Comparison of ENCODE assay signal across 9 mouse cellular contexts in the genomic region with DNA sequence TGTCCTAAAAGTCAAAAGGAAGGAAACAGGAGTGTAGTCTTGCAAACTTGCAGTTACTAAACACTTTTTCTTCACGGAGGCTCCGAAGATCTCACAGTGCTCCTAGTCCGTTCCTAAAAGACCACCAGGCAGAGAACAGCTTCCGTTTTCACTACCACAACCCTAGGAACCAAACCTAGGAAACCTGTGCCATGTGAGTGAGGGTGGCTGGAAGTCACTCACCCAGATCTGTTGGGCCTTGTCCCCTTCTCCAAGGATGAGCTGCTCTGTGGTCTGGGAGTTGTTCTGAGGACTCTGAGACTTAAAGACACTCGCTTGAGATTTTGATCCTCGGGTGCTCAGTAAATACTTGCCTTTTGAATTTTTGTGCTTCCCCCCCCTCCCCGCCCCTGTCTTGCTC. TPM values are rescaled to one million over a fixed set of nuclear protein-coding genes. Genes with fewer than 3 reads are reported as not detected.
DNase-seq lines count a peak whose midpoint lies in the region; ATAC-seq and TF ChIP-seq lines count a peak whose summit lies in the region.
"Had no signal": no experiment of that assay in that cellular context is flagged by ENCODE, and none has a peak within 500 bp of the region (broad histone marks: within the 10 kb centered on the region; RNA-seq: fewer than 3 reads in every experiment).

No protein-coding gene starts in this region.

- no peaks in the 10 kb centered on the region for H3K36me3 ChIP-seq in kidney, adult 2 months (ENCODE audit: control insufficient read depth, insufficient read depth, low read length)
- no peaks in the 10 kb centered on the region for H3K36me3 ChIP-seq in embryonic facial prominence, embryonic 10.5 days (replicated peaks)
- H3K36me3 ChIP-seq in hindbrain, embryonic 14.5 days (replicated peaks; ENCODE audit: control insufficient read depth, insufficient read depth) = no peaks in the 10 kb centered on the region
- no peaks in the 10 kb centered on the region for H3K36me3 ChIP-seq in midbrain, embryonic 10.5 days

- no peak overlapping the region for H3K27ac ChIP-seq in kidney, adult 2 months (ENCODE audit: insufficient read depth, low read depth, low read length)
- H3K27ac ChIP-seq in embryonic facial prominence, embryonic 10.5 days (replicated peaks) = no peak overlapping the region
- H3K27ac ChIP-seq in hindbrain, embryonic 14.5 days = no peak overlapping the region
- no peak overlapping the region for H3K27ac ChIP-seq in midbrain, embryonic 10.5 days (replicated peaks)

- no peaks in the 10 kb centered on the region for H3K4me1 ChIP-seq in kidney, adult 2 months (ENCODE audit: control insufficient read depth, insufficient read depth, low read length)
- peaks cover 16% of the 10 kb centered on the region for H3K4me1 ChIP-seq in embryonic facial prominence, embryonic 10.5 days
- H3K4me1 ChIP-seq in hindbrain, embryonic 14.5 days (replicated peaks; ENCODE audit: control insufficient read depth, insufficient read depth, low read length) = peaks cover 14% of the 10 kb centered on the region; the same call in 1 of the 2 replicates
- H3K4me1 ChIP-seq in midbrain, embryonic 10.5 days = peaks cover 16% of the 10 kb centered on the region

- WGBS in kidney, adult 2 months = 15% methylated on average over 7 of the region's 7 CpGs
- 11% methylated on average over 7 of the region's 7 CpGs for WGBS in embryonic facial prominence, embryonic 10.5 days
- WGBS in hindbrain, embryonic 14.5 days = 7% methylated on average over 7 of the region's 7 CpGs
- WGBS in midbrain, embryonic 10.5 days = 9% methylated on average over 7 of the region's 7 CpGs

- peak overlapping the region; percentile 69 for H3K4me3 ChIP-seq in kidney, adult 2 months (ENCODE audit: insufficient read depth, low read depth, low read length)
- H3K4me3 ChIP-seq in embryonic facial prominence, embryonic 10.5 days = peak overlapping the region; percentile 65
- peak overlapping the region; percentile 35 for H3K4me3 ChIP-seq in hindbrain, embryonic 14.5 days (replicated peaks; ENCODE audit: low read length)
- peak overlapping the region; percentile 66 for H3K4me3 ChIP-seq in midbrain, embryonic 10.5 days
- H3K4me3 ChIP-seq: myocyte had no signal

- H3K27me3 ChIP-seq in kidney, adult 2 months (replicated peaks; ENCODE audit: control insufficient read depth, insufficient read depth, low read length) = no peaks in the 10 kb centered on the region
- peaks cover 42% of the 10 kb centered on the region for H3K27me3 ChIP-seq in embryonic facial prominence, embryonic 10.5 days (replicated peaks; ENCODE audit: low read depth, poor library complexity, severe bottlenecking)
- peaks cover 31% of the 10 kb centered on the region for H3K27me3 ChIP-seq in hindbrain, embryonic 14.5 days (ENCODE audit: control insufficient read depth, insufficient read depth, low read length)
- peaks cover 30% of the 10 kb centered on the region for H3K27me3 ChIP-seq in midbrain, embryonic 10.5 days (ENCODE audit: low read depth, poor library complexity, severe bottlenecking)

- no peak for TF ChIP-seq CTCF in kidney, adult 2 months (conservative IDR thresholded peaks at IDR 0.05; ENCODE audit: insufficient read depth, insufficient read length, low read depth, low read length)

- H3K4me2 ChIP-seq in hindbrain, embryonic 14.5 days (replicated peaks) = peak overlapping the region; percentile 71

- H3K9me3 ChIP-seq in embryonic facial prominence, embryonic 10.5 days = no peaks in the 10 kb centered on the region
- H3K9me3 ChIP-seq in hindbrain, embryonic 14.5 days (ENCODE audit: control insufficient read depth, low read length) = no peaks in the 10 kb centered on the region
- H3K9me3 ChIP-seq in midbrain, embryonic 10.5 days (replicated peaks) = no peaks in the 10 kb centered on the region

- H3K9ac ChIP-seq in hindbrain, embryonic 14.5 days = peak overlapping the region; percentile 6; the same call in 1 of the 2 replicates

- ATAC-seq in hindbrain, embryonic 14.5 days (ENCODE audit: low FRiP score) = no peak

- no peak for DNase-seq in kidney, adult 2 months
- no peak for DNase-seq in kidney, postnatal 25 days
- no peak for DNase-seq in embryonic facial prominence, embryonic 10.5 days (ENCODE audit: low spot score)
- no peak for DNase-seq in hindbrain, embryonic 14.5 days (ENCODE audit: low spot score)
- DNase-seq in midbrain, embryonic 10.5 days (ENCODE audit: low spot score) = no peak
- DNase-seq in urinary bladder, postnatal 14 days (ENCODE audit: low spot score) = no peak
- no peak for DNase-seq in adrenal gland, postnatal 36 days
- DNase-seq in right cerebral cortex, adult 2 months (ENCODE audit: low spot score in 2 of 2) = no peak

- TF ChIP-seq POLR2A in kidney, adult 2 months (IDR thresholded peaks at IDR 0.05; ENCODE audit: low read depth, low read length) = no peak

RNA-seq across cellular contexts. Expression of gene Mctp2, which starts 0.4 kb away (rescaled TPM):
- polyA plus RNA-seq in kidney, adult 2 months (2012; rRNA removed) = 0.48 and 1.5 TPM in 2 replicates
- 0.48 and 0.51 TPM in 2 replicates for polyA plus RNA-seq in embryonic facial prominence, embryonic 10.5 days (2016; fragmentation: Nextera tagmentation; extraction: Ambion mirVana)
- polyA plus RNA-seq in hindbrain, embryonic 14.5 days (2014; fragmentation: Nextera tagmentation; extraction: Ambion mirVana) = 0.74 and 0.97 TPM in 2 replicates
- polyA plus RNA-seq in midbrain, embryonic 10.5 days (2016; fragmentation: Nextera tagmentation; extraction: Ambion mirVana) = 0.10 and 0.51 TPM in 2 replicates
- total RNA-seq in adrenal gland, postnatal 36 days (2021) = 1 to 10 TPM; 1.1 to 3.3 TPM
